Comparison of ENCODE assay signal across 8 mouse cellular contexts in the genomic region with DNA sequence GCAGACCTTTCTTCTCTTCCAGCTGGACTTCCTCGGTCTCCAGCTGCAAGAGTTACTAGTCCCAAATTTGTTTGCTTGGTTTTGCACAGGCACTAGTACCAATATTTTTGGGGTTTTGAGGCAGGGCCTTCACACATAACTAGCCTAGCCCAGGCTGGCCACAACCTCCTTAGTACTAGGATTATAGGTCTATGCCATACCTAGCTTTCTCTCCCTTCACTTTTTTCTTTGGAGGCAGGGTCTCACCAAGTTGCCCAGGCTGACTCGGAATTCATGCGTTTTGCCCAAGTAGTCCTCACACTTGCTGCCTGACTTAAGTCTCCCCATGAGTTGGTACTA. TPM values are rescaled to one million over a fixed set of nuclear protein-coding genes. Genes with fewer than 3 reads are reported as not detected.
DNase-seq lines count a peak whose midpoint lies in the region; ATAC-seq and TF ChIP-seq lines count a peak whose summit lies in the region.

No protein-coding gene starts in this region.

- H3K27me3 ChIP-seq in kidney, adult 2 months (replicated peaks; ENCODE audit: control insufficient read depth, insufficient read depth, low read length), result no peaks in the 10 kb centered on the region
- no peaks in the 10 kb centered on the region for H3K27me3 ChIP-seq in hindbrain, embryonic 13.5 days
- no peaks in the 10 kb centered on the region for H3K27me3 ChIP-seq in midbrain, embryonic 15.5 days (replicated peaks)

- no peak overlapping the region for H3K27ac ChIP-seq in kidney, adult 2 months (ENCODE audit: insufficient read depth, low read depth, low read length)
- H3K27ac ChIP-seq in bone marrow macrophage, adult 2 months (ENCODE audit: insufficient read depth, low read depth, low read length), result peak overlapping the region; percentile 37
- peak overlapping the region; percentile 63 for H3K27ac ChIP-seq in hindbrain, embryonic 13.5 days
- peak overlapping the region; percentile 73 for H3K27ac ChIP-seq in midbrain, embryonic 15.5 days

- H3K36me3 ChIP-seq in kidney, adult 2 months (ENCODE audit: control insufficient read depth, insufficient read depth, low read length), result no peaks in the 10 kb centered on the region
- H3K36me3 ChIP-seq in hindbrain, embryonic 13.5 days, result no peaks in the 10 kb centered on the region
- no peaks in the 10 kb centered on the region for H3K36me3 ChIP-seq in midbrain, embryonic 15.5 days (replicated peaks)

- peak overlapping the region; percentile 87 for H3K4me2 ChIP-seq in hindbrain, embryonic 13.5 days
- peak overlapping the region; percentile 68 for H3K4me2 ChIP-seq in midbrain, embryonic 15.5 days

- peaks cover 24% of the 10 kb centered on the region for H3K4me1 ChIP-seq in kidney, adult 2 months (ENCODE audit: control insufficient read depth, insufficient read depth, low read length)
- H3K4me1 ChIP-seq in bone marrow macrophage, adult 2 months (ENCODE audit: control insufficient read depth, insufficient read depth, low read length), result peaks cover 24% of the 10 kb centered on the region
- peaks cover 42% of the 10 kb centered on the region for H3K4me1 ChIP-seq in hindbrain, embryonic 13.5 days (replicated peaks)
- peaks cover 26% of the 10 kb centered on the region for H3K4me1 ChIP-seq in midbrain, embryonic 15.5 days

- peak overlapping the region; percentile 63; the same call in 1 of the 2 replicates for H3K4me3 ChIP-seq in kidney, adult 2 months (ENCODE audit: insufficient read depth, low read depth, low read length)
- peak overlapping the region; percentile 12; the same call in 1 of the 2 replicates for H3K4me3 ChIP-seq in bone marrow macrophage, adult 2 months (ENCODE audit: insufficient read depth, low read length)
- peak overlapping the region; percentile 74 for H3K4me3 ChIP-seq in hindbrain, embryonic 13.5 days
- peak overlapping the region; percentile 84 for H3K4me3 ChIP-seq in midbrain, embryonic 15.5 days

- TF ChIP-seq POLR2A in kidney, adult 2 months (IDR thresholded peaks at IDR 0.05; ENCODE audit: low read depth, low read length), result no peak
- no peak for TF ChIP-seq POLR2A in bone marrow macrophage, adult 2 months (IDR thresholded peaks at IDR 0.05; ENCODE audit: borderline replicate concordance, low read depth, low read length)

- H3K9ac ChIP-seq in hindbrain, embryonic 13.5 days, result peak overlapping the region; percentile 87
- H3K9ac ChIP-seq in midbrain, embryonic 15.5 days, result peak overlapping the region; percentile 78

- no peaks in the 10 kb centered on the region for H3K9me3 ChIP-seq in hindbrain, embryonic 13.5 days
- H3K9me3 ChIP-seq in midbrain, embryonic 15.5 days, result no peaks in the 10 kb centered on the region

- 54% methylated on average over 3 of the region's 3 CpGs for WGBS in kidney, adult 2 months
- WGBS in hindbrain, embryonic 13.5 days, result 37% methylated on average over 3 of the region's 3 CpGs
- 39% methylated on average over 3 of the region's 3 CpGs for WGBS in midbrain, embryonic 15.5 days

- no peak for TF ChIP-seq CTCF in kidney, adult 2 months (conservative IDR thresholded peaks at IDR 0.05; ENCODE audit: insufficient read depth, insufficient read length, low read depth, low read length)
- no peak for TF ChIP-seq CTCF in bone marrow macrophage, adult 2 months (IDR thresholded peaks at IDR 0.05; ENCODE audit: low read depth, low read length)

- DNase-seq in kidney, adult 2 months, result no peak
- no peak for DNase-seq in kidney, adult 18-20 months
- DNase-seq in spleen, postnatal 36 days (ENCODE audit: low spot score in 2 of 2), result no peak
- DNase-seq in thymus, postnatal 36 days, result no peak
- no peak for DNase-seq in cerebellum, adult 9-10 months

- ATAC-seq in hindbrain, embryonic 13.5 days (ENCODE audit: low FRiP score), result peak; percentile 55; the same call in 1 of the 2 replicates
- ATAC-seq in midbrain, embryonic 15.5 days (replicated peaks), result peak; percentile 66

RNA-seq across cellular contexts. Expression of a gene that starts 0.3 kb away (rescaled TPM):
- polyA plus RNA-seq in kidney, adult 2 months (2012; rRNA removed), result 14.2 and 16.2 TPM in 2 replicates
- polyA plus RNA-seq in bone marrow macrophage, adult 2 months (2012; ENCODE audit: insufficient read depth, insufficient read length, missing spikeins), result 19.9 and 20.5 TPM in 2 replicates
- polyA plus RNA-seq in hindbrain, embryonic 13.5 days (2015; fragmentation: Nextera tagmentation; extraction: Ambion mirVana), result 68.1 and 71.4 TPM in 2 replicates
- 61.2 and 62.8 TPM in 2 replicates for polyA plus RNA-seq in midbrain, embryonic 15.5 days (2015; fragmentation: Nextera tagmentation; extraction: Ambion mirVana)

RNA-seq across cellular contexts. Expression of a gene that starts 16.0 kb away (rescaled TPM):
- polyA plus RNA-seq in kidney, adult 2 months (2012; rRNA removed), result 17.4 and 23.6 TPM in 2 replicates
- polyA plus RNA-seq in bone marrow macrophage, adult 2 months (2012; ENCODE audit: insufficient read depth, insufficient read length, missing spikeins), result 0.83 and 1.4 TPM in 2 replicates
- polyA plus RNA-seq in hindbrain, embryonic 13.5 days (2015; fragmentation: Nextera tagmentation; extraction: Ambion mirVana), result 0.55 and 1.2 TPM in 2 replicates
- 1.3 and 2.2 TPM in 2 replicates for polyA plus RNA-seq in midbrain, embryonic 15.5 days (2015; fragmentation: Nextera tagmentation; extraction: Ambion mirVana)

Comparison
In these comparisons a context has a peak if more than half of its experiments do, and no peak if none do; other contexts are left out.
1. H3K4me3 ChIP-seq: peak in every context shown above with its lines; median percentile 84 in midbrain, embryonic 15.5 days; 74 in hindbrain, embryonic 13.5 days; 63 in kidney, adult 2 months; 12 in bone marrow macrophage, adult 2 months.